Mouse (Mus musculus) limb, embryonic 15.5 days (tissue): ENCODE measurements at regions not wholly inside any gene's neighbourhood (a gene's known extent, or its start where the extent isn't known, plus 50 kb on each side); places are given as distances from the start of the nearest gene placed in this dataset.

Experiments used
- ATAC-seq: fragments of 200-750 bp; cut with Nextera tagmentation; 2 replicates; pipeline ENCODE4 v1.8.0; 2017; ENCODE audit warnings: low read depth, moderate TSS enrichment; ENCODE audit not compliant: insufficient number of reproducible peaks, low FRiP score, low TSS enrichment
- H3K27ac ChIP-seq: fragments of 300-500 bp; sonication (generic); 2 replicates; pipeline ENCODE4 v1.5.1; 2015; ENCODE audit warnings: moderate library complexity, mild to moderate bottlenecking, inconsistent platforms
- H3K27me3 ChIP-seq: fragments of 300-500 bp; sonication (generic); 2 replicates; pipeline ENCODE4 v1.6.1; 2015; ENCODE audit warnings: inconsistent platforms
- H3K36me3 ChIP-seq: fragments of 300-500 bp; sonication (generic); 2 replicates; pipeline ENCODE4 v1.6.1; 2015; ENCODE audit warnings: inconsistent platforms
- H3K4me1 ChIP-seq: fragments of 300-500 bp; sonication (generic); 2 replicates; pipeline ENCODE4 v1.6.1; 2015; ENCODE audit warnings: inconsistent platforms
- H3K4me2 ChIP-seq: fragments of 300-500 bp; sonication (generic); 2 replicates; pipeline ENCODE4 v1.6.1; 2015; ENCODE audit warnings: mild to moderate bottlenecking, inconsistent platforms
- H3K4me3 ChIP-seq: fragments of 300-500 bp; sonication (generic); 2 replicates; pipeline ENCODE4 v1.5.1; 2015; ENCODE audit warnings: mild to moderate bottlenecking, inconsistent platforms
- H3K9ac ChIP-seq: fragments of 300-500 bp; sonication (generic); 2 replicates; pipeline ENCODE4 v1.6.1; 2015; ENCODE audit warnings: inconsistent platforms
- H3K9me3 ChIP-seq: fragments of 300-500 bp; sonication (generic); 2 replicates; pipeline ENCODE4 v1.6.1; 2016; ENCODE audit warnings: inconsistent platforms
- WGBS: fragments of 180-500 bp; shearing (Covaris S2); methylation state at CpG from one replicate; pipeline ENCODE4 v1.1.7; 2015; 5-methylcytosine and 5-hydroxymethylcytosine counted together

DNA sequence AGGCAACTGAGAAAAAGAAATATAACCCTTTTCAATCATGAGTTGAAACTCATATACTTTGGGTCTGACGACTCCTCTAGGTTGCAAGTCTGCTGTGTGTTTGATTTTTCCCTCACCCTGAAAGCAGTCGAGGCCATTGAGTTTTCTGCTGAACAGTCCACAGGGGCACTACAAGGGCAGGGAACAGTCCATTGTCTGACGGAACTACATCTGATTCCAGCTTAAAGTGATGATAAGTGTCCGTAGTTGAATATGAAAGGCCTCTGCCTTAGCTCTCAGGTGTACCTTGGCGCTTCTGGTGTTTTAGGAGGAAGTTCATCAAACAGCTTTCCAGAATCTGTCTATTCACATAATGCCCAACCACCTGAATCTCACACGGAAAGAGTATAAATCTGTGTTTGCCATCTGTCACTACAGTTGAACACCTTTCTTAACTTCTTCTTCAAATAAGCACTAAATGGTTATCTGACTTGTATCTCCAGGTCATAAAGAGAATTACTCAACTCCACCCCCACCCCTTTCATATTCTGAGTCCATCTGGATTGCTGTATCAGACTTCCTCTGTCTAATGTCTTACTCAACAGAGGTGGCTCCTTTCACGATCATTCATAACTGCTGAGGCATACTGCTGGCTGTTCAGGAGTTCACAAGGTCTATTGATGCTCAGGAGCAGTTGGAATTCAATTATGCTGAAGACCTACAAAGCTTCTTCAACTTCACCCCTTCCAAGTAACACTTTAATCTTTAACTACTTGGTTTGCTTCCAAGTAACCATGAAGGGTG is 527.6 kb upstream of the Pou3f3 start:
- Histone ChIP-seq H3K27me3 (no peaks in the 10 kb centered on the region), H3K9me3 (no peaks in the 10 kb centered on the region), H3K36me3 (no peaks in the 10 kb centered on the region), H3K27ac (no peak overlapping the region), H3K4me3 (no peak overlapping the region), H3K9ac (no peak overlapping the region), H3K4me2 (no peak overlapping the region), H3K4me1 (no peaks in the 10 kb centered on the region)
- no peak for ATAC-seq
- WGBS, result 82% methylated on average over 7 of the region's 7 CpGs

DNA sequence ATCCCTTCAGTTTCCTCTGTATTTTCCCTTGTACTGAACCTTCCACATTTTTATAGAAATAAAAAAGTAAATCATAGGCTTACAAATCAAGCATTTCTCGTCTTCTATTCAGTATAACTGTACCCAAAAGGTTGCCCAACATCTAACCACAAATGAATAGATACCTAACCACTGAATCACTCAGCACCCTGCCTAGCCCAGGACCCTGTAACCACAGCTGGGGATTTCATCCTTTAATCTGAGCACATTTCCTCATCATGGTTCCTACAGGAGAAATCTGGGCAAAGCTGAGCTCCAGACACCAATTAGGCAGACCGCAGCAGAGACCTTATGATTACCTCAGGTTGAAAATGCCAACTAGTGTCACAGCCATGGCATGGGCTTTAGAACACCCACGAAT is 526.1 kb upstream of the Pou3f3 start:
- Histone ChIP-seq H3K4me2 (no peak overlapping the region), H3K27ac (no peak overlapping the region), H3K36me3 (no peaks in the 10 kb centered on the region), H3K4me1 (no peaks in the 10 kb centered on the region), H3K27me3 (no peaks in the 10 kb centered on the region), H3K9ac (no peak overlapping the region), H3K9me3 (no peaks in the 10 kb centered on the region), H3K4me3 (no peak overlapping the region)
- ATAC-seq, result no peak
- WGBS, result 81% methylated on average over 3 of the region's 3 CpGs

DNA sequence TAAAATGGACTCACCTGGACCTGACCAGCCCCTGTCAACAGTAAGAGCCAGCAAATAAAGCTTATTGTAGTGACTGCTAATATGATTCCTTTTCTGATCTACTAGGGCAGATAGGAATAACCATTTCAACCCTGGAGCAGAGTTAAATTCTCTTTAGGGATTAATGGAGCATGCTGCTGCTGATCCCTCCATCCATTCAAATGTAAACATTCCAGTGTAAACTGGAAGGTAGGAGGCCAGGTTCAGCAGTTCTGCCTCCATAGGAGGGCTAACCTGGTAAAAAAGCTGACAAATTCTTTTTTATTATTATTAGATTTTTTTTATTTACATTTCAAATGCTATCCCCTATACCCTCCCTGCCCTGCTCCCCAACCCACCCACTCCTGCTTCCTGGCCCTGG is 509.3 kb upstream of the Pou3f3 start:
- Histone ChIP-seq H3K4me3 (no peak overlapping the region), H3K4me2 (no peak overlapping the region), H3K9ac (no peak overlapping the region), H3K4me1 (no peaks in the 10 kb centered on the region), H3K27ac (no peak overlapping the region), H3K9me3 (no peaks in the 10 kb centered on the region), H3K27me3 (no peaks in the 10 kb centered on the region), H3K36me3 (no peaks in the 10 kb centered on the region)
- ATAC-seq, result no peak

DNA sequence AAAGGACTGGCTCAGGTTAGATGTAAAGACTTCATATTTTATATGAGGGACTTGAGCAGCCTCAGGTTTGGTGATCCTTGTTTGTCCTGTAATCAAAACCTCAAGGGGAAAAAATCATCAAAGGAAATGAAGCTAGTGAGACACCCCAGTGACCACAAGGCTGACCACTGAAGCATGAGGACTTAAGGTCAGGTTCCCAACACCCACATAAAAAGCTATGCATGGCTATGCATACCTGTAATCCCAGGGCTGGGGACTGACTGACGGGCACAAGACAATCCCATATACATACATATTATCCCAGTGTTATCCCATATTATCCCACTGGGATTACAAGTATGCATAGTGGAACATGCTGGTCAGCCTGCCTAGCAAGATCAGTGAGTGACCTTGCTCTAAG is 467.5 kb upstream of the Pou3f3 start:
- H3K27me3 ChIP-seq, result no peaks in the 10 kb centered on the region
- no peak overlapping the region for H3K4me2 ChIP-seq
- H3K36me3 ChIP-seq, result no peaks in the 10 kb centered on the region
- whole genome bisulfite sequencing, result 88% methylated on average over 1 of the region's 1 CpGs
- H3K4me3 ChIP-seq, result no peak overlapping the region
- no peaks in the 10 kb centered on the region for H3K9me3 ChIP-seq
- no peak overlapping the region for H3K27ac ChIP-seq
- H3K4me1 ChIP-seq, result no peaks in the 10 kb centered on the region
- no peak for ATAC-seq
- no peak overlapping the region for H3K9ac ChIP-seq

GRCm38 (mm10) chr1:42229711-42230110 is 465.9 kb upstream of the Pou3f3 start:
- ATAC-seq, result no peak
- no peaks in the 10 kb centered on the region for H3K4me1 ChIP-seq
- no peak overlapping the region for H3K4me2 ChIP-seq
- H3K9ac ChIP-seq, result no peak overlapping the region
- no peak overlapping the region for H3K27ac ChIP-seq
- no peaks in the 10 kb centered on the region for H3K36me3 ChIP-seq
- no peaks in the 10 kb centered on the region for H3K9me3 ChIP-seq
- no peaks in the 10 kb centered on the region for H3K27me3 ChIP-seq
- 62% methylated on average over 12 of the region's 12 CpGs for WGBS
- H3K4me3 ChIP-seq, result no peak overlapping the region

- Histone ChIP-seq H3K36me3 (no peaks in the 10 kb centered on the region), H3K9ac (no peak overlapping the region), H3K9me3 (no peaks in the 10 kb centered on the region), H3K4me2 (no peak overlapping the region), H3K4me3 (no peak overlapping the region), H3K27me3 (no peaks in the 10 kb centered on the region), H3K27ac (no peak overlapping the region), H3K4me1 (no peaks in the 10 kb centered on the region)
- no peak for ATAC-seq
- WGBS, result 81% methylated on average over 21 of the region's 21 CpGs
Observed at GRCm38 (mm10) chr1:42230469-42231040, 465.0 kb upstream of the Pou3f3 start.

GRCm38 (mm10) chr1:42231091-42231490 is 464.5 kb upstream of the Pou3f3 start:
- Histone ChIP-seq H3K9me3 (no peaks in the 10 kb centered on the region), H3K36me3 (no peaks in the 10 kb centered on the region), H3K4me3 (no peak overlapping the region), H3K4me1 (no peaks in the 10 kb centered on the region), H3K27me3 (no peaks in the 10 kb centered on the region), H3K27ac (no peak overlapping the region), H3K9ac (no peak overlapping the region), H3K4me2 (no peak overlapping the region)
- ATAC-seq, result no peak
- WGBS, result 51% methylated on average over 5 of the region's 5 CpGs

DNA sequence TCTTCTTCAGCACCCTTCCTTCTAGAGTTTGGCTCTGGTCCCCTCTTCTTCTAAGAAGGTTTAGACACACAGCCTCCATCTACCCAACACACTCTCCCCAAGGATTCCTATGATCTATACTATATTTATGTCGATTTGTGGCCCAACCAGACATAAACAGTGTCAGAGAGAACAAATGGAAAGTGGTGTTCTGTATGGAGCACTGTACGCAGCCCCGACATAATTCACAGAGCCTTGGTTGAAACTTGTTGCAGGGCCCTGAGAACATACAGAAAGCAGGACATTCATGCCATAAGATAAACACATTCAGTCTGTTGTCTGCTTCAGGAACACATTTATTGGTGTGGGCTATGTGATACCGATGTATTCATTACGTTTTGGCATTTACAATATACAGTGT is 463.7 kb upstream of the Pou3f3 start:
- H3K9ac ChIP-seq, result no peak overlapping the region
- H3K4me3 ChIP-seq, result no peak overlapping the region
- no peaks in the 10 kb centered on the region for H3K36me3 ChIP-seq
- H3K27ac ChIP-seq, result no peak overlapping the region
- H3K9me3 ChIP-seq, result no peaks in the 10 kb centered on the region
- H3K4me2 ChIP-seq, result no peak overlapping the region
- WGBS, result 87% methylated on average over 5 of the region's 5 CpGs
- ATAC-seq, result no peak
- H3K4me1 ChIP-seq, result no peaks in the 10 kb centered on the region
- no peaks in the 10 kb centered on the region for H3K27me3 ChIP-seq

DNA sequence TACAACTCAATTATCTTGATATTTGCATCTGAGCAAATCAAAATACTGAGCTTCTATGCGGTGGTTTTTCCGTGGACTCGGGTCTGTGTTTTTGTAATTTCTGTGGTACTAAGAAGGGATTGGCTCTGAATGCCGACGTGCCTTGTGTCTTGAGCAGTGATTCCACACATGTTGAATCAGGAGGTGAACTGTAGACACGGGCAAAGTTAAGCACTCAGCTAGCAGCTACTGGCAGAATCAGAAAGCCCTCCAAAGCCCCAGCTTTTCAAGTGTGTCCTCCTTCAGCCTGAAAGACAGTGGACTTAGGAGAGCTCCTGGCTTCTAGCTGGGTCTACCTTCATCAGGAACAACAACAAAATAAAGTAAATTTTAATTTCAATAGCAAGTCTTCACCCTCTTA is 462.9 kb upstream of the Pou3f3 start:
- H3K4me2 ChIP-seq, result no peak overlapping the region
- no peak for ATAC-seq
- H3K27ac ChIP-seq, result no peak overlapping the region
- 67% methylated on average over 6 of the region's 6 CpGs for WGBS
- no peaks in the 10 kb centered on the region for H3K27me3 ChIP-seq
- no peaks in the 10 kb centered on the region for H3K9me3 ChIP-seq
- no peak overlapping the region for H3K4me3 ChIP-seq
- H3K4me1 ChIP-seq, result no peaks in the 10 kb centered on the region
- no peaks in the 10 kb centered on the region for H3K36me3 ChIP-seq
- H3K9ac ChIP-seq, result no peak overlapping the region

DNA sequence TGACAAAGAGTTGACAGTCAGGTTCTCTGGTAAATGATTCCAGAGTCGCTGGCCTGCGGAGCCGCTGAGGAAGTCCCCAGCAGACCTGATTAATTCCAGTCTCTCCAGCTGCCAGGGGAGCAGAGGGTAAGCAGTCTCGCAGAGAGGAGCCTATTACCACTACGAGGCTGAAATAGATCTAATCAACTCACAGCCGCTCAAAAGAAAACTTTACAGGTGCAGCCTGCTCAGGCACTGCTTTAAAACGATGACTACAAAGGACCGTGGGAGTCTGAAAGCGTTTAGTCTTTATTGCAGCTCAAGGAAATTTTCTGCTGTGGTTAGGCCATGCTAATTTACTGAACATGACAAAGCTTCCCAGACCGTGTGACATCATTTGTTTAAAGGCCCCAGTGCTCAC is 462.3 kb upstream of the Pou3f3 start:
- ATAC-seq, result no peak
- Histone ChIP-seq H3K27ac (no peak overlapping the region), H3K9ac (no peak overlapping the region), H3K4me3 (no peak overlapping the region), H3K4me2 (no peak overlapping the region), H3K4me1 (no peaks in the 10 kb centered on the region), H3K36me3 (no peaks in the 10 kb centered on the region), H3K9me3 (no peaks in the 10 kb centered on the region), H3K27me3 (no peaks in the 10 kb centered on the region)
- WGBS, result 9% methylated on average over 10 of the region's 10 CpGs

GRCm38 (mm10) chr1:42236466-42237010 is 459.0 kb upstream of the Pou3f3 start:
- WGBS, result 52% methylated on average over 2 of the region's 2 CpGs
- no peaks in the 10 kb centered on the region for H3K27me3 ChIP-seq
- no peak overlapping the region for H3K9ac ChIP-seq
- no peaks in the 10 kb centered on the region for H3K9me3 ChIP-seq
- no peak overlapping the region for H3K4me3 ChIP-seq
- no peak for ATAC-seq
- H3K4me2 ChIP-seq, result no peak overlapping the region
- no peaks in the 10 kb centered on the region for H3K4me1 ChIP-seq
- no peak overlapping the region for H3K27ac ChIP-seq
- H3K36me3 ChIP-seq, result no peaks in the 10 kb centered on the region

DNA sequence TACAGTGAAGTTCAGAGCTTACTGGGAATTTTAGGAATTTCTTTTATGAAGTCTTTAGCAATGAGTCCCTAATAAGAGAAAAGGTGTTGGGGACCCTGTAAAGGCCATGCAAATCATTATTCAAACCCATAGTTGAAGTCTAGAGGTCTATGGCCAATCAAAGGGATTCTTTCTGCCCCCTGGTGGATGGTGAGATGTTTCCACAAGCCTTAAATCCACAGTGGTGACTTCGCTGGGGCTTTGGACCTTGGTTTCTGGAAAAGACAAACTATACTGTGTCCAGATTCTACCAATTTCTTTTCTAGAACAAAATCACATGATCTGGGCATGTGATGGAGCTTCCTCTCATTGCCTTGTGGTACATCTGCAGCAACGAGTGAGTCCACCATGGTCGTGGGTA is 457.2 kb upstream of the Pou3f3 start:
- ATAC-seq, result no peak
- no peaks in the 10 kb centered on the region for H3K36me3 ChIP-seq
- H3K9ac ChIP-seq, result no peak overlapping the region
- 0 out of 2 replicates have a peak, but pooled peaks cover 5% of the 10 kb centered on the region for H3K4me1 ChIP-seq
- H3K9me3 ChIP-seq, result no peaks in the 10 kb centered on the region
- H3K4me3 ChIP-seq, result no peak overlapping the region
- WGBS, result 87% methylated on average over 3 of the region's 3 CpGs
- H3K27ac ChIP-seq, result no peak overlapping the region
- no peaks in the 10 kb centered on the region for H3K27me3 ChIP-seq
- no peak overlapping the region for H3K4me2 ChIP-seq
